Mouse (Mus musculus) hindbrain, embryonic 10.5 days (tissue): ENCODE data around the gene Yy1. TPM values are rescaled to one million over a fixed set of nuclear protein-coding genes. Genes with fewer than 3 reads are reported as not detected.
A peak's percentile ranks its signal among the peaks of the same experiment; 100 is the strongest.

Experiments
- DNase-seq: peaks from one replicate; pipeline ENCODE4 v3.0.0-alpha.2; 2017; ENCODE audit warnings: low spot score
- H3K27ac ChIP-seq: fragments of 300-500 bp; sonication (generic); 2 replicates; pipeline ENCODE4 v1.5.1; 2016; ENCODE audit warnings: mild to moderate bottlenecking, moderate library complexity
- H3K27me3 ChIP-seq: fragments of 300-500 bp; sonication (generic); 2 replicates; pipeline ENCODE4 v1.6.1; 2016; ENCODE audit warnings: mild to moderate bottlenecking; ENCODE audit not compliant: poor library complexity, insufficient read depth, severe bottlenecking
- H3K36me3 ChIP-seq: fragments of 300-500 bp; sonication (generic); 2 replicates; pipeline ENCODE4 v1.6.1; 2016; ENCODE audit warnings: mild to moderate bottlenecking, moderate library complexity
- H3K4me1 ChIP-seq: fragments of 300-500 bp; sonication (generic); replicated peaks from 2 replicates; pipeline ENCODE4 v1.6.1; 2016; ENCODE audit warnings: mild to moderate bottlenecking
- H3K4me3 ChIP-seq: fragments of 300-500 bp; sonication (generic); 2 replicates; pipeline ENCODE4 v1.5.1; 2016; ENCODE audit warnings: mild to moderate bottlenecking, moderate library complexity
- H3K9me3 ChIP-seq: fragments of 300-500 bp; sonication (generic); 2 replicates; pipeline ENCODE4 v1.6.1; 2016; ENCODE audit warnings: mild to moderate bottlenecking, moderate library complexity
- WGBS: fragments of 180-500 bp; shearing (Covaris S2); methylation state at CpG from one replicate; pipeline ENCODE4 v1.1.7; 2016; 5-methylcytosine and 5-hydroxymethylcytosine counted together
- polyA plus RNA-seq: library from polyadenylated mRNA; unstranded; fragments of >200 nt; fragmentation: Nextera tagmentation; extraction: Ambion mirVana; gene quantifications from 2 replicates; pipeline ENCODE4 v1.2.1, GENCODE M21; 2016

The Yy1 gene
- polyA plus RNA-seq, 1 experiment from 2014 or later, result 18.6 TPM

DNA sequence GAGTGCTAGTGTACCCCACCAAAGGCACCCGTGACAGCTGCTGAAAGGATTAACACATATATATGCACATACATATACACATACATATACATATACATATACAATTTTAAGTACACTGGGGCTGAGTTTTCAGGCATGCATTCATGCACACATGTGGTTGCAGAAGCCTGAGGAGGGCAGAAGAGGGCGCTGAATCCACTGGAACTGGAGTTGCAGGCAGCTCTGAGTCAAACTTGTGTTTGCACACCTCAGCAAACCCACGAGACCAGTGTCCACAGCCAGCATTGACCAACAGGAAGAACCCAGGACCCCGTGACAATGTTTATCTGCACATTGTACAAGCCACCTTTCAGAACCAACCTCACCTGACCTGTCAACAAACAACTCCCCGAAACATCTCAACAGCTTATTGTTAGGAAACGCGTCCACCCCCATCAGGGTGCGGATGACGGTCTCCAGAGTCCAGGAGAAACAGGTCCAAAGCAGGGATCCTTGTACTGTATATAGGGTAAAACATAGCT, 32.2 kb upstream of the Yy1 start:
- WGBS, result 74% methylated on average over 9 of the region's 9 CpGs
- H3K36me3 ChIP-seq, result no peaks in the 10 kb centered on the region
- no peak overlapping the region for H3K4me3 ChIP-seq
- DNase-seq, result no peak
- no peaks in the 10 kb centered on the region for H3K27me3 ChIP-seq
- H3K9me3 ChIP-seq, result no peaks in the 10 kb centered on the region
- peaks cover 26% of the 10 kb centered on the region; the same call in 1 of the 2 replicates for H3K4me1 ChIP-seq
- H3K27ac ChIP-seq, result no peak overlapping the region

DNA sequence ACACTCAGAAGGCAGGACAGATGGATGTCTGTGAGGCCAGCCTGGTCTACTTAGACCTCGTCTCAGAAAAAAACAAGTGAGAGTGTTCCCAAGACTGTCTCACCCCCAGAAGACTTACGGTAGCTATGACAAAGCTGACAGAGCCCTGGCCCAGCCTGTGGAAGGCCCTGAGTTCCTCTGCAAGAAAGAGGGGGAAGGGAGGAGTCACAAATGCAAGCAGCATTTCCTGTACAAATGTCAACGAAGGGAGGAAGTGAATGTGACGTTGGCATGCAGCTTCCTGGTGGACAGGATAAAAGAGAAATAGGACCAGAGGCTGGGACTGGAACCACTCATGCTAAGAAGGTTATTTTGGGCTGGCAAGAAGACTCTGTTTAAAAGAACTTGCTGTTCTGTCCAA, 31.6 kb upstream of the Yy1 start:
- Histone ChIP-seq H3K4me1 (peaks cover 33% of the 10 kb centered on the region), H3K36me3 (no peaks in the 10 kb centered on the region), H3K27me3 (no peaks in the 10 kb centered on the region), H3K9me3 (no peaks in the 10 kb centered on the region), H3K4me3 (no peak overlapping the region), H3K27ac (no peak overlapping the region)
- no peak for DNase-seq
- whole genome bisulfite sequencing, result 73% methylated on average over 4 of the region's 4 CpGs

DNA sequence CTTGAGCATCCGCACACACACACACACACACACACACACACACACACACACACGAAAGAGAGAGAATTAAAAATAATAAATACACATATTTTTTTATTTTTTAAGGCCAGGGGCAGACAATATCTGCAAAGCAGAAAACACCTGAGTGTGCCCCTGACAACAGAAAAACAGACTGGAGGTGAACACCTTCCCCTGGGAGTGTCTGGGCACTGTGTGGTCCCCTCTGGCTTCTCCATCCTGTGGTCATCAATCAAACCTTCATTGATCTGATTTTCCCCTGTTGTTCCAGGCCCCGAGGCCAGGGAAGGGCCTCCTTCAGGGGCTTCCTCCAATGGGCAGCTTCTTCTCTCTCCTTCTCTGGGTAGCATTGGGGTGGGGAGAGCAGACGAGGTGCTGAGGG, 31.1 kb upstream of the Yy1 start:
- no peak for DNase-seq
- H3K4me3 ChIP-seq, result no peak overlapping the region
- H3K4me1 ChIP-seq, result peaks cover 37% of the 10 kb centered on the region
- H3K27ac ChIP-seq, result no peak overlapping the region
- H3K27me3 ChIP-seq, result no peaks in the 10 kb centered on the region
- WGBS, result 74% methylated on average over 4 of the region's 4 CpGs
- no peaks in the 10 kb centered on the region for H3K36me3 ChIP-seq
- no peaks in the 10 kb centered on the region for H3K9me3 ChIP-seq

DNA sequence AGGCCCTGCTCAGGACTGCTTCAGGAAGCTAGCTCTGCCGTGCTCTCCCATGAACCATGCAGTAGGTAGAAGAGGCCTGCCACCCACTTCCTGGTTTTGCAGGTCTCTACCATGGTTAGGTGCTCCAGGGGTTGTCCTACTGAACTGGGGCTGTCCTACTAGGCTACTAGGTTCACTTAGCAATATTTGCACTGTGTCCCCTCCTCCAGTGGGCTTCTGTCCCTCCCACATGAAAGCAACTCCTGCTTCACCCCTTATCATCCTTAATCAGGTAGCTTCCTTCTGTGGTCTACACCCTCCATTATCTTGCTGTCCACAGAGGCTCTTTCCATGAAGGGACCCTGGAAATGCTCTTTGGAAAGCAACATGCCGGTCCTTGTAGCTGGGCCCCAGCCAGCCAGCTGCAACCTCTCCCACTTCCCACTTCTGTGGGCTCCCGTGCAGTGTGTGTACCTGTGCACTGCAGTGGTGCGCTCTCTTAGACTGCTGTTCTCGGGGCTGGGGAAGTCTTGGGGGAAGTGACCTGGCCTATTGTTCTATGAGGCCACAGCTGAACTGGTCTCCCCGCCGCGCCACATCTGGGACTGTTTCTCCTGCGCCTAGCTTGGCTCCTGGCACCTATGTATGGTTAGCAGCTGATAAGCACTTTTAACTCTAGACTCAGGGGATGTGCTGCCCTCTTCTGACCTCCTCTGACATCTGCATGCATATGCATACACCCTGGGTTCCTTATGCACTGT, 29.5 kb upstream of the Yy1 start:
- no peaks in the 10 kb centered on the region for H3K9me3 ChIP-seq
- H3K4me1 ChIP-seq, result peaks cover 32% of the 10 kb centered on the region
- no peak overlapping the region for H3K27ac ChIP-seq
- no peaks in the 10 kb centered on the region for H3K27me3 ChIP-seq
- H3K4me3 ChIP-seq, result no peak overlapping the region
- H3K36me3 ChIP-seq, result no peaks in the 10 kb centered on the region
- no peak for DNase-seq
- WGBS, result 72% methylated on average over 9 of the region's 9 CpGs

DNA sequence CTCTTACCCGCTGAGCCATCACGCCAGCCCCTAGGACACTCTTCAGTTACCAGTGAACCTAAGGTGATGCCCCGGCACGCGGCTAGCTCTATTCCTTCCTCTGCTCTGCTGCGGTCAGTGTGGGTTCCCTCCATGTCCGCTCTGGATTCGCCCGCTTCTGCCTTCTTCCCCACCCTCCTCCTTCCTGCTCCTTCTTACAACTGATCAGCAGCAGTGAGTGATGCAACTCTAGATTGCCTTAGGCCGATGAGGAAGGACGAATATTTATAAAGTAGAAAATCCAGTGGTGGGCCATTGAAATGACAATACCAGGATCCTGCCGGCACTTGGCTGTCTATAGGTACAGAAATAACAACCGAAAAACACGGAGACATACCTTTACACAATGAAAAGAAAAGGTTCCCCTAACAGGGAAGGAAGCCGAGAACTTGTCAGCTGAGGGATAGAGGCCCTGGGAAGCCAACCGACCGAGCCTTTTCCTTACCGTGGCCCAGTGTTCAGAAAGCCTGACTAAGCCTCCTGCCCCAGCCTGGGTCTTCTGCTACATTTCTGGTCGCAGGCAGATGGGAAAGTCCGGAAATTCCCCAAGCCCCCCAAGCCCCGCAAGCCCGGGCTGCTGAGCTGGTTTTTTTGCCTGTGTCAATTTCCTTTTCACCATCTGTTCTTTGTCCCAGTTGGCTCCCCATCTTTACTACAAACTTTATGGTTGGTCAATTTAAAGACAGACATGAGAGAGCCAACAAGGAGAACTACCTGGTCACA, 27.7 kb upstream of the Yy1 start:
- Histone ChIP-seq H3K27ac (no peak overlapping the region), H3K4me1 (peaks cover 27% of the 10 kb centered on the region), H3K27me3 (no peaks in the 10 kb centered on the region), H3K9me3 (no peaks in the 10 kb centered on the region), H3K4me3 (peak overlapping the region; percentile 30; the same call in 1 of the 2 replicates), H3K36me3 (no peaks in the 10 kb centered on the region)
- 77% methylated on average over 22 of the region's 22 CpGs for WGBS
- DNase-seq, result no peak

DNA sequence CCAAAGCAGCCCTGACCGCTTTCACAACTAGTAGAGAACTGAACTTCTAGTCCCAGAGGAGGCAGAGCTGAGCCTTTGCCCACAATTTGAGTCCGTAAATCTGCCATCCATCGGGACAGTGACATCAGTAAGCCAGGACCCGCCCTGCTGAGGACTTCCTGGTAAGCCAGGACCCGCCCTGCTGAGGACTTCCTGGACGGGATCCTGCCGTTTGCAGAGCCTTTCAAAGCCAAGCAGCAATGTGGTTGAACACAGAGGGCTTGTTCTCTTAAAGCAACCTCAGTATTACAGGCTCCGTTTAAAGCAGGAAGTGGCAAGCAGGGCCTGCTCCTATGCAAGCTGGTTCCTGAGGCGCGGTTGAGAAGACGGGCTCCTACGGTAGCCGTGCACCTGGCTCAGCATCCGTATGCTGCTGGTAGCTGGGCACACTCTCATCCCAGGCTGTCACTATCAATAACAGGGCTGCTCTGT, 27.0 kb upstream of the Yy1 start:
- no peaks in the 10 kb centered on the region for H3K9me3 ChIP-seq
- H3K27me3 ChIP-seq, result no peaks in the 10 kb centered on the region
- 35% methylated on average over 14 of the region's 14 CpGs for WGBS
- H3K4me1 ChIP-seq, result peaks cover 27% of the 10 kb centered on the region
- H3K27ac ChIP-seq, result peak overlapping the region; percentile 36
- DNase-seq, result no peak
- no peaks in the 10 kb centered on the region for H3K36me3 ChIP-seq
- H3K4me3 ChIP-seq, result peak overlapping the region; percentile 30

DNA sequence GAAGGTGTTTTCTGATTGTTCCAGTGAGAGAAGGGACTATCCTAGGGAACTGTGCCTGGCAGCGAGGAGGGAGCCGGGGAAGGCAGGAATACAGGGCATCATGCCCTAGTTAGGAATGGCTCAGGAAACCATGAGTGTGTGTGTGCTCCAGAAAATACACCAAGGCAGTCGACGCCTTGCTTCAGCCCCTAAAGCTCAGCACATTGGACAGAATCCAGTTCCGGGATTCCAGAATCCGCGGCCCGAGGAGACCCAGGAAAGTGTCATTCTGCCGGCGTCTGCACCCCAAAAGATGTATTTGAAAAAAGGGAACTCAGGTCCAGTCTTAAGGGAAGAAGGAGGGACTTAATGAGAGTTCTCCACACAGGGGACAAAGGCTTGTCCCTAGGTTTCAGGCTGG, 26.5 kb upstream of the Yy1 start:
- Histone ChIP-seq H3K9me3 (no peaks in the 10 kb centered on the region), H3K27me3 (no peaks in the 10 kb centered on the region), H3K27ac (peak overlapping the region; percentile 36), H3K36me3 (no peaks in the 10 kb centered on the region), H3K4me1 (peaks cover 27% of the 10 kb centered on the region), H3K4me3 (peak overlapping the region; percentile 30)
- 78% methylated on average over 10 of the region's 10 CpGs for WGBS
- DNase-seq, result no peak

DNA sequence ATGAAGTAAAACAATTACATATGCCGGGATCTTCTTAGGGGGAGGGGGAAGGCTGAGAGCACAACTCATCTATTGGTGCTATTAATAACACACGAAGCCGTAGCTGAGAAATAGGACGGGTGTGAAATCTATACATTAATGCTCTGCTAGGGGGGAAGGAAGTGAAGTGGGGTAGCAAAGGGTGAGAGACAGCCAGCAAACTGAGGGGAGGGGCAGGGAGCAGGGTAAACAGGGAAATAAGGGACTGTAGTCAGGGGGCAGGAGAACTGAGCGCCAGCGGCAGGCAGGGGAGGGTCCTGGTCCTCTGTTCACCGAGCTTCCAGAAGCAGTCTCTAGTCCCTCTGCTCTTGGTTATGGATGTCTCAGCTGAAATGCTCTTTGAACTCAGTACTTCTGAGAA, 25.9 kb upstream of the Yy1 start:
- Histone ChIP-seq H3K4me1 (peaks cover 27% of the 10 kb centered on the region), H3K9me3 (no peaks in the 10 kb centered on the region), H3K27me3 (no peaks in the 10 kb centered on the region), H3K27ac (no peak overlapping the region), H3K36me3 (0 out of 2 replicates have a peak, but pooled peaks cover 2% of the 10 kb centered on the region), H3K4me3 (no peak overlapping the region)
- no peak for DNase-seq
- 69% methylated on average over 7 of the region's 7 CpGs for WGBS

DNA sequence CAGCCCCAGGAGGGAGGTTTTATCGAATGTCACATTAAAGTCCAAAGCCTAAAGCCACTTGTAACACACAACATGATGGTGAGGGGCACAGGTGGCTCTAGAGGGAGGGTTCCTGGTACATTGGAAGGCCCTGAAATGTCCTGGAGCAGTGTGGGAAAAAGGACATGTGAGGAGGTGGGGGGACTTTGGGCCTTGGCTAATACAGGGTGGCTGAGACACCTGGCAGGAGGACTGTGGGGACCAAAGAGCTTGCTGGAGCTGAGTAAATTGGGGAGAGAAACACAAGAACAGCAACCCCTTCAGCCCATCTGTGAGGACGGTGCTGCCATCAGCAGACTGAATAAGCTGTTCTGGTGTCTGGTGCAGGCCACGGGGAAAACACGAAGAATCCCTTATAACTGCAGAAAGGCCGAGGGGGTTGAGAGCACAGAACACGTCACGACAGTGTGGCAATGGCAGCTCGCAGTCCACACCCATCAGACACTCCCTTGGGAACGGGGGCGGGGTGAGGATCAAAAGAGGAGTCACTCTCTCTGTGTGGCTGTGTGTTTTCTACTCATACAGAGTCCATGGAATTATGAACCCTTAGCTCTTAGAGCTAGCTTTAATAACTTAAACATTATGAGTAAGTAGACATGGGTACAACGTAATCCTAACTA, 24.4 kb upstream of the Yy1 start:
- no peaks in the 10 kb centered on the region for H3K9me3 ChIP-seq
- no peak for DNase-seq
- peaks cover 14% of the 10 kb centered on the region for H3K36me3 ChIP-seq
- H3K27me3 ChIP-seq, result no peaks in the 10 kb centered on the region
- H3K27ac ChIP-seq, result no peak overlapping the region
- no peak overlapping the region for H3K4me3 ChIP-seq
- 89% methylated on average over 11 of the region's 11 CpGs for WGBS
- H3K4me1 ChIP-seq, result peaks cover 24% of the 10 kb centered on the region

DNA sequence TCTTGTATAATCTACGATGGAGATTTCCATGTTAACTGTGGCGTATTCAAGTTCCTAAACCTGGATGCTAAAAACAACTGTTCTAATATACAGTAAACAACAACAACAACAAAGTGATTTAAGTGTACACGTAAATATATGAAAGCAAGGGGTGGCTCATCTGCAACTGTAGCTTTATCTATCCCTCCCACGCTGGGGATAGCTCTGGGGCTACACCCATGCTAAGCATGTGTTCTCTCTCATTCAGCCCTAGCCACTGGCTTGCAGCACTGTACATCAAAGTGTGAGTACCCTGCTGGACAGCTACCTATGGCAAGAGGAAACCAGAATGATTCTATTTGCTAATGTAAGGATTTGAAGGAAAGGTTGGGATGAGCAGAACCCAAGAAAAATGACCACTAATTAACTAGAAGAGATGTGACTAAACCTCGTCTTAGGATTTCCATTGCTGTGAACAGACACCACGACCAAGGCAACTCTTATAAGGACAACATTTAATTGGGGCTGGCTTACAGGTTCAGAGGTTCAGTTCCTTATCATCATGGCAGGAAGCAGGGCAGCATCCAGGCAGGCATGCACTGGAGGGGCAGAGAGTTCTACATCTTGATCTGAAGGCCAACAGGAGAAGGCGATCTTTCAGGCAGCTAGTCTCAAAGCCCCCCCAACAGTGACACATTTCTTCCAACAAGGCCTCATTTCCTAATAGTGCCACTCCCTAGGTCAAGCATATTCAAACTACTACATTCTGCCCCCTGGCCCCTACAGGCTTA, 12.5 kb upstream of the Yy1 start:
- Histone ChIP-seq H3K36me3 (peaks cover 93% of the 10 kb centered on the region), H3K9me3 (peaks cover 42% of the 10 kb centered on the region), H3K4me3 (no peak overlapping the region), H3K4me1 (no peaks in the 10 kb centered on the region), H3K27me3 (no peaks in the 10 kb centered on the region), H3K27ac (no peak overlapping the region)
- DNase-seq, result no peak
- 92% methylated on average over 7 of the region's 7 CpGs for WGBS

DNA sequence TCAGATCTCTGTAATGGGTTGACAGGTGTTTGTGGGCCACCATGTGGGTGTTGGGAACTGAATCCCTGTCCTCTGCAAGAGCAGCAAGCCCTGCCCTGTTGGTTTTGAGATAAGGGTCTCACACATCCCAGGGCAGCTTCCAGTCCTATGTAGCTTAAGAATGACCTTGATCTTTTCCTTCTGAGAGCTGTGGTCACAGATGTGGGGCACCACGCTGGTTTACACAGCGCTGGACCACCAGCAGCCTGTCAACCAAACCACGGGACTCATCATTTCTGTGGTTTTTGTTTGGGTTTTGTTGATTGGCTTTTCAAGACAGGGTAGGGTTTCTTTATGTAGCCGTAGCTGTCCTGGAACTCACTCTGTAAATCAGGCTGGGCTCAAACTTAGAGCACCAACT, 7.6 kb upstream of the Yy1 start:
- no peaks in the 10 kb centered on the region for H3K27me3 ChIP-seq
- no peak for DNase-seq
- H3K9me3 ChIP-seq, result peaks cover 21% of the 10 kb centered on the region
- H3K36me3 ChIP-seq, result peaks cover 69% of the 10 kb centered on the region
- no peak overlapping the region for H3K27ac ChIP-seq
- 87% methylated on average over 4 of the region's 4 CpGs for WGBS
- H3K4me1 ChIP-seq, result no peaks in the 10 kb centered on the region
- H3K4me3 ChIP-seq, result no peak overlapping the region

DNA sequence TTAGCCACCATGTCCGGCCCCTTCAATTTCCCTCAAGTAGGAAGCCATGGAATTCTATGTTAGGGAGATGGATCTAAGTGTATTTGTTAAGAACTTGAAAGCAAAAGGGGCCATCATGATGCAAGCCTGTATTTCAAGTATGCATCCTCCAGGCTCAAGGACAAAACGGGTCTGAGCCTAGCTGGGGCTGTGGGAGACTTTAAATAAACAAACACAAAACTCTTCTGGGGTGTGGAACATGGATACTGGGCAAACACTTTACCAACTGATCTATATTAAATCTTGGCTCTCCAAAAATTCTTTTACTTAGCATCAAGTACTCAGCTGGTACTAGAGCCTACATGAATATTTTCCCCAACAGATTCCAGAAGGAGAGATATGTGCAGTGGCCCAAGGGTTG, 5.4 kb upstream of the Yy1 start:
- Histone ChIP-seq H3K4me1 (peaks cover 14% of the 10 kb centered on the region), H3K4me3 (no peak overlapping the region), H3K27ac (no peak overlapping the region), H3K36me3 (peaks cover 47% of the 10 kb centered on the region), H3K9me3 (peaks cover 17% of the 10 kb centered on the region), H3K27me3 (no peaks in the 10 kb centered on the region)
- 93% methylated on average over 2 of the region's 2 CpGs for WGBS
- no peak for DNase-seq
